Mouse (Mus musculus) CH12.LX (cell line): Measurements from ENCODE around the gene Hagh. TPM values are rescaled to one million over a fixed set of nuclear protein-coding genes. Genes with fewer than 3 reads are reported as not detected.

ENCODE experiments used
- DNase-seq: peaks from one replicate; pipeline ENCODE4 v3.0.0-alpha.2; 2013; ENCODE audit errors: extremely low read depth
- H3K27ac ChIP-seq: 2 replicates; pipeline ENCODE4 v1.5.1; 2012; ENCODE audit warnings: low read depth, mild to moderate bottlenecking, control low read depth, moderate library complexity; ENCODE audit not compliant: insufficient read depth
- H3K27me3 ChIP-seq: replicated peaks from 2 replicates; pipeline ENCODE3; 2012; ENCODE audit warnings: inconsistent platforms
- H3K36me3 ChIP-seq, 2 experiments: replicated peaks in 1 of 2; 2 replicates each; pipeline versions ENCODE3 to v1.6.1; 2012; ENCODE audit warnings: inconsistent platforms in 1 of 2, low read length in 1 of 2, mild to moderate bottlenecking in 1 of 2, mixed read lengths in 1 of 2, moderate library complexity in 1 of 2; ENCODE audit not compliant: control insufficient read depth in 1 of 2, insufficient read depth in 1 of 2
- H3K4me1 ChIP-seq, 2 experiments: 2 replicates each; pipeline ENCODE4 v1.6.1; 2012; ENCODE audit warnings: inconsistent platforms in 1 of 2, moderate library complexity in 1 of 2; ENCODE audit not compliant: insufficient read depth in 2 of 2, control insufficient read depth in 1 of 2
- H3K4me2 ChIP-seq: 2 replicates; pipeline ENCODE4 v1.6.1; 2012; ENCODE audit warnings: low read depth, mild to moderate bottlenecking, control low read depth; ENCODE audit not compliant: poor library complexity, insufficient read depth, severe bottlenecking
- H3K4me3 ChIP-seq, 3 experiments: fragments of 150-350 bp in 1 of 3; sonication (generic) in 1 of 3; replicated peaks in 1 of 3; 2 replicates each; pipeline versions ENCODE3 to v1.5.1; 2011 to 2012; ENCODE audit warnings: low read depth in 2 of 3, low read length in 2 of 3, mild to moderate bottlenecking in 2 of 3, moderate library complexity in 2 of 3, control low read depth in 1 of 3, improper control_type of control experiment in 1 of 3, inconsistent platforms in 1 of 3, mixed read lengths in 1 of 3; ENCODE audit not compliant: poor library complexity in 1 of 3
- H3K79me2 ChIP-seq: replicated peaks from 2 replicates; pipeline ENCODE4 v1.6.1; 2012; ENCODE audit warnings: mild to moderate bottlenecking, moderate library complexity; ENCODE audit not compliant: control insufficient read depth, poor library complexity, insufficient read depth, severe bottlenecking; ENCODE audit errors: extremely low read depth
- H3K9ac ChIP-seq: 2 replicates; pipeline ENCODE4 v1.6.1; 2012; ENCODE audit warnings: low read depth, mild to moderate bottlenecking, control low read depth, moderate library complexity; ENCODE audit not compliant: insufficient read depth
- H3K9me3 ChIP-seq: replicated peaks from 2 replicates; pipeline ENCODE3; 2012; ENCODE audit warnings: low read length, inconsistent platforms, mixed read lengths
- ELF1 ChIP-seq: IDR thresholded peaks from 2 replicates; pipeline ENCODE4 v1.6.1; 2014; ENCODE audit warnings: low read depth, mild to moderate bottlenecking, inconsistent platforms, low read length, improper control_type of control experiment
- EP300 ChIP-seq: IDR thresholded peaks from 2 replicates; pipeline ENCODE4 v1.6.1; 2011; ENCODE audit warnings: low read length, improper control_type of control experiment
- GABPA ChIP-seq: IDR thresholded peaks from 2 replicates; pipeline ENCODE4 v1.6.1; 2012; ENCODE audit warnings: low read depth, low read length, improper control_type of control experiment, inconsistent platforms; ENCODE audit not compliant: insufficient replicate concordance
- IRF4 ChIP-seq: IDR thresholded peaks from 2 replicates; pipeline ENCODE4 v1.6.1; 2014; ENCODE audit warnings: low read depth, mild to moderate bottlenecking, inconsistent platforms, low read length, improper control_type of control experiment
- JUND ChIP-seq: conservative IDR thresholded peaks from 2 replicates; pipeline ENCODE4 v1.6.1; 2011; ENCODE audit warnings: low read depth, low read length, improper control_type of control experiment
- KAT2A ChIP-seq: IDR thresholded peaks from 2 replicates; pipeline ENCODE4 v1.6.1; 2012; ENCODE audit warnings: low read length, improper control_type of control experiment, inconsistent platforms; ENCODE audit not compliant: insufficient replicate concordance
- MAX ChIP-seq: IDR thresholded peaks from 2 replicates; pipeline ENCODE4 v1.6.1; 2011; ENCODE audit warnings: low read length, improper control_type of control experiment
- MAZ ChIP-seq: IDR thresholded peaks from 2 replicates; pipeline ENCODE4 v1.6.1; 2012; ENCODE audit warnings: low read depth, mild to moderate bottlenecking, inconsistent platforms, low read length, improper control_type of control experiment, moderate library complexity
- MXI1 ChIP-seq: IDR thresholded peaks from 2 replicates; pipeline ENCODE4 v1.6.1; 2011; ENCODE audit warnings: mild to moderate bottlenecking, low read depth, low read length, improper control_type of control experiment
- NELFE ChIP-seq: IDR thresholded peaks from 2 replicates; pipeline ENCODE4 v1.6.1; 2011; ENCODE audit warnings: low read depth, low read length, improper control_type of control experiment
- NRF1 ChIP-seq: IDR thresholded peaks from 2 replicates; pipeline ENCODE4 v1.6.1; 2014; ENCODE audit warnings: low read depth, mild to moderate bottlenecking, inconsistent platforms, low read length, improper control_type of control experiment, moderate library complexity
- SIN3A ChIP-seq: IDR thresholded peaks from 2 replicates; pipeline ENCODE4 v1.6.1; 2012; ENCODE audit warnings: low read length, improper control_type of control experiment, inconsistent platforms
- SMC3 ChIP-seq: IDR thresholded peaks from 2 replicates; pipeline ENCODE4 v1.6.1; 2011; ENCODE audit warnings: low read depth, low read length, improper control_type of control experiment
- TCF12 ChIP-seq: IDR thresholded peaks from 2 replicates; pipeline ENCODE4 v1.6.1; 2014; ENCODE audit warnings: low read depth, mild to moderate bottlenecking, inconsistent platforms, low read length, improper control_type of control experiment
- UBTF ChIP-seq: IDR thresholded peaks from 2 replicates; pipeline ENCODE4 v1.6.1; 2012; ENCODE audit warnings: low read depth, mild to moderate bottlenecking, inconsistent platforms, low read length, improper control_type of control experiment, moderate library complexity
- USF1 ChIP-seq: IDR thresholded peaks from 2 replicates; pipeline ENCODE4 v1.6.1; 2014; ENCODE audit warnings: low read depth, mild to moderate bottlenecking, inconsistent platforms, low read length, improper control_type of control experiment
- USF2 ChIP-seq: conservative IDR thresholded peaks from 2 replicates; pipeline ENCODE4 v1.6.1; 2011; ENCODE audit warnings: low read depth, low read length, improper control_type of control experiment
- ZC3H11A ChIP-seq: IDR thresholded peaks from 2 replicates; pipeline ENCODE4 v1.6.1; 2012; ENCODE audit warnings: low read depth, mild to moderate bottlenecking, inconsistent platforms, low read length, improper control_type of control experiment
- ZMIZ1 ChIP-seq: IDR thresholded peaks from 2 replicates; pipeline ENCODE4 v1.6.1; 2012; ENCODE audit warnings: low read depth, mild to moderate bottlenecking, inconsistent platforms, low read length, improper control_type of control experiment
- dilution Hi-C: fragments of 300-500 bp; cut with MboI; formaldehyde crosslinking; loops from 2 replicates; pipeline ENCODE4 v1.14.3; 2020; ENCODE audit warnings: low sequenced_read_pairs; ENCODE audit not compliant: extremely low pct_unique_long_range_greater_than_20kb, extremely low pct_ligation_motif_present
- in situ Hi-C: fragments of 300-500 bp; cut with MboI; formaldehyde crosslinking; loops from 3 replicates; pipeline ENCODE4 v1.14.3; 2019; ENCODE audit warnings: low sequenced_read_pairs, low pct_ligation_motif_present, low pct_unique_long_range_greater_than_20kb, mixed read lengths
- polyA plus RNA-seq: library from polyadenylated mRNA; unstranded; fragments of >175 nt; gene quantifications from 2 replicates; pipeline ENCODE4 v1.2.1, GENCODE M21; 2012; ENCODE audit warnings: low read depth; ENCODE audit not compliant: insufficient read length
- total RNA-seq, 2 experiments: library from RNA; depleted of rRNA; stranded (reverse); fragments of 300-350 nt in 1 of 2; fragments of >200 nt in 1 of 2; gene quantifications; 2 replicates each; pipeline ENCODE4 v1.2.3; 2012 to 2014

Hagh gene
- total and polyA plus RNA-seq, 3 experiments, result 18.9 to 31.0 (median 27.3) TPM

DNA sequence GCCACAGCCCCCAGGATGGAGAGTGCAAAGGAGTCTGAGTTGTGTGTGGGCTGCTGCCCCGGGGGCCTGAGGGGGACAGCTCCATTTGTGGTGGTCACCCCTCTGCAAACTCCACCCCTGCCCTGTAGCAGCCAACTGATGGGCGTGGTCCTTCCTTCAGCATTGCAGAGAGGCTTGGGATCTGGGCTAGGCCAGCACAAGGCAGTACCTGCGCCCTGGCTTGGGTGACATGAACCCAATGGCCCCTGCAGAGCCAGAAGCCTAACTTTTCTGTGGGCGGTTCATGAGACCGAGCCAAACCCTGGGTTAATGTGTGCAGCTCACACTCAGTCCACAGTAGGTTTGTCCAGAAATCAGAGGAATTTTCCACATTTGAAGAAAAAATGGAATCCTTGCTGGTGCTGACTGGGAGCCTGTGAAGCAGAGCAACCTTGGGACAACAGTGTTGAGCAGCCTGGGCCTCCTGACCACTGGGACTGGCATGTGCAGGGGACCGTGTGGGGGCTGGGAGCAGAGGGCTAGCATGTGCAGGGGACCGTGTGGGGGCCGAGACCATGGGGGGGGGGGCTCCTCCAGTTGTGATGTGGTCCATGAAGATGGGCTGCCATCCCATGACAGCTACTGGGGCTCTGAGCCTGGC, 18.0 kb downstream of the Hagh start:
- dilution Hi-C loops, result no loop called here
- TF ChIP-seq GABPA (no peak), MXI1 (no peak), MAZ (no peak), USF2 (no peak), UBTF (no peak), SMC3 (no peak)
- H3K27ac ChIP-seq, result no peak overlapping the region

DNA sequence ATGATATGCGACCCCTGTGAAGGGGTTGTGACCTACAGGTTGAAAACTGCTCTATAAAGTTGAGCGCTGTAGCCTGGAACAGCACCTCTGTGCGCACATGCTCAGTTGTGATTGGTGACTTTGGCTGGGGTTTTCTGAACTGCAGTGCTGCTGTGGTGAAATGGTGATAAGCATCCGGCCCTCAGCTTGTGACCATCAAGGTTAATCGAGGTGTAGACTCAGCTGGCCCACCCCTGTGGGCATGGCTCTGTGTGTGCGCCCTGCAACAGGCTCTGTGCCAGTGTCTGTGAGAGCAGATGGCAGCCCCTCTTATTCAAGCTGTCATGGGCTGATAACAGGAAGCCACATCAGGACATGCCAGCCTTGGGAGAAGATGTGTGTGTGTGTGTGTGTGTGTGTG, 19.0 kb downstream of the Hagh start:
- no peak overlapping the region for H3K4me2 ChIP-seq

More for the DNA sequence above, 18.0 kb downstream of the Hagh start:
- Histone ChIP-seq H3K27me3 (no peaks in the 10 kb centered on the region), H3K4me2 (no peak overlapping the region), H3K4me1 (peaks cover 16 to 47% of the 10 kb centered on the region in 2 experiments), H3K9ac (no peak overlapping the region), H3K9me3 (no peaks in the 10 kb centered on the region), H3K36me3 (peaks cover 38 to 60% of the 10 kb centered on the region in 2 experiments), H3K4me3 (no peak overlapping the region), H3K79me2 (no peaks in the 10 kb centered on the region; the same call in 1 of the 2 replicates)
- in situ Hi-C loops, result no loop called here
- DNase-seq, result no peak

DNA sequence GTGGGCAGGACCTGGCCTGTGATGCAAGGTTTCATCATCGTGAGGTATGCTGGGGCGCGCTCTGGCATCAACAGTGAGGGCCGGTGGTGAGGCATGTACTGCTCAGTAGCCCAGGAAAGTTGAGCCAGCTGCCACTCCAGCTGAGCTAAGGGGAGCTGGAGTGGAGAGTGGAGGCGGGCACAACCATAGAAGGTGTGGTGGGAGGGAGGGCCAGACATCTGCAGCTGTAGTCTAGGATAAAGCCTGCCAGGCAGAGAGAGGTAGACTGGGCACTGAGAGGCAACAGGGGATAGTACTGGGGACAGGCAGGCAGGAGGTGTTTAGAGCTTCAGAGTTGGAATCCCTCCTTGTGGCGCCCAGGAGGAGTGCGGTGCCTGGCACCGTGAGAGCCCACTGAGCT, 20.1 kb downstream of the Hagh start:
- dilution Hi-C loops, result no loop called here
- Histone ChIP-seq H3K27ac (no peak overlapping the region), H3K79me2 (no peaks in the 10 kb centered on the region; the same call in 1 of the 2 replicates), H3K36me3 (peaks cover 32 to 71% of the 10 kb centered on the region in 2 experiments), H3K9me3 (no peaks in the 10 kb centered on the region), H3K27me3 (no peaks in the 10 kb centered on the region), H3K4me3 (no peak overlapping the region), H3K4me2 (no peak overlapping the region), H3K4me1 (peaks cover 16 to 44% of the 10 kb centered on the region in 2 experiments), H3K9ac (no peak overlapping the region)
- in situ Hi-C loops, result no loop called here
- TF ChIP-seq ELF1 (no peak), SIN3A (no peak), USF1 (no peak), JUND (no peak), ZMIZ1 (no peak), ZC3H11A (no peak), KAT2A (no peak), MAZ (no peak), EP300 (no peak), UBTF (no peak), IRF4 (no peak), TCF12 (no peak)
- no peak for DNase-seq

More for the DNA sequence above, 19.0 kb downstream of the Hagh start:
- TF ChIP-seq USF1, result no peak
- no peak for TF ChIP-seq SIN3A
- TF ChIP-seq MAX, result no peak
- no peak for TF ChIP-seq NELFE
- TF ChIP-seq NRF1, result no peak
- no peak overlapping the region for H3K4me3 ChIP-seq
- no peak for DNase-seq
- peaks cover 32 to 62% of the 10 kb centered on the region in 2 experiments for H3K36me3 ChIP-seq
- no peak overlapping the region for H3K9ac ChIP-seq
- in situ Hi-C loops, result no loop called here
- no peaks in the 10 kb centered on the region for H3K9me3 ChIP-seq
- H3K27me3 ChIP-seq, result no peaks in the 10 kb centered on the region
- H3K4me1 ChIP-seq, result peaks cover 16 to 47% of the 10 kb centered on the region in 2 experiments
- no peak overlapping the region for H3K27ac ChIP-seq
- H3K79me2 ChIP-seq, result no peaks in the 10 kb centered on the region; the same call in 1 of the 2 replicates
- dilution Hi-C loops, result no loop called here
